Mouse (Mus musculus) E14TG2a.4 (cell line): ENCODE measurements around the gene Pla2g6.

Experiments used
- H3K27me3 ChIP-seq: 2 replicates; pipeline ENCODE4 v1.6.1; 2014; ENCODE audit warnings: low read length, control low read depth; ENCODE audit not compliant: insufficient read depth
- H3K36me3 ChIP-seq: 2 replicates; pipeline ENCODE4 v1.6.1; 2014; ENCODE audit warnings: low read length, control low read depth; ENCODE audit not compliant: insufficient read depth
- H3K4me1 ChIP-seq: replicated peaks from 2 replicates; pipeline ENCODE4 v1.6.1; 2014; ENCODE audit warnings: low read depth, low read length, control low read depth
- H3K4me3 ChIP-seq: replicated peaks from 2 replicates; pipeline ENCODE4 v1.5.1; 2014; ENCODE audit warnings: mild to moderate bottlenecking, low read length
- H3K9me3 ChIP-seq: 2 replicates; pipeline ENCODE4 v1.6.1; 2014; ENCODE audit warnings: low read length, control low read depth
- CTCF ChIP-seq: conservative IDR thresholded peaks from 2 replicates; pipeline ENCODE4 v1.5.1; 2014; ENCODE audit warnings: low read length
- NANOG ChIP-seq: IDR thresholded peaks from 2 replicates; pipeline ENCODE4 v1.6.1; 2014; ENCODE audit warnings: borderline replicate concordance, low read length, mixed read lengths
- POU5F1 ChIP-seq: IDR thresholded peaks from 2 replicates; pipeline ENCODE4 v1.6.1; 2014; ENCODE audit warnings: low read length, borderline replicate concordance

Pla2g6 gene

GRCm38 (mm10) chr15:79329979-79330363 is 1.8 kb upstream of the Pla2g6 start:
- H3K4me1 ChIP-seq: peaks cover 80% of the 10 kb centered on the region
- H3K27me3 ChIP-seq: no peaks in the 10 kb centered on the region
- H3K36me3 ChIP-seq: peaks cover 4% of the 10 kb centered on the region
- H3K4me3 ChIP-seq: no peak overlapping the region
- H3K9me3 ChIP-seq: no peaks in the 10 kb centered on the region
- no peak for TF ChIP-seq POU5F1
- no peak for TF ChIP-seq NANOG
- TF ChIP-seq CTCF: no peak

GRCm38 (mm10) chr15:79329346-79329978 is 1.3 kb upstream of the Pla2g6 start:
- H3K27me3 ChIP-seq: no peaks in the 10 kb centered on the region
- H3K9me3 ChIP-seq: no peaks in the 10 kb centered on the region
- H3K4me3 ChIP-seq: no peak overlapping the region
- H3K36me3 ChIP-seq: peaks cover 9% of the 10 kb centered on the region
- TF ChIP-seq NANOG (no peak), POU5F1 (no peak), CTCF (no peak)
- peaks cover 80% of the 10 kb centered on the region for H3K4me1 ChIP-seq

GRCm38 (mm10) chr15:79328939-79329275 is 717 bp upstream of the Pla2g6 start:
- TF ChIP-seq NANOG: no peak
- TF ChIP-seq POU5F1: no peak
- TF ChIP-seq CTCF: no peak
- Histone ChIP-seq H3K36me3 (peaks cover 14% of the 10 kb centered on the region), H3K4me1 (peaks cover 80% of the 10 kb centered on the region), H3K27me3 (no peaks in the 10 kb centered on the region), H3K9me3 (no peaks in the 10 kb centered on the region), H3K4me3 (peak overlapping the region; percentile 68)

GRCm38 (mm10) chr15:79326971-79327961 is 924 bp downstream of the Pla2g6 start:
- no peaks in the 10 kb centered on the region for H3K27me3 ChIP-seq
- TF ChIP-seq NANOG: no peak
- TF ChIP-seq POU5F1: no peak
- no peak for TF ChIP-seq CTCF
- H3K4me3 ChIP-seq: peak overlapping the region; percentile 88
- H3K9me3 ChIP-seq: no peaks in the 10 kb centered on the region
- peaks cover 83% of the 10 kb centered on the region for H3K4me1 ChIP-seq
- peaks cover 29% of the 10 kb centered on the region for H3K36me3 ChIP-seq

GRCm38 (mm10) chr15:79326264-79326663 is 1.9 kb downstream of the Pla2g6 start:
- H3K9me3 ChIP-seq: no peaks in the 10 kb centered on the region
- H3K36me3 ChIP-seq: peaks cover 34% of the 10 kb centered on the region
- no peaks in the 10 kb centered on the region for H3K27me3 ChIP-seq
- TF ChIP-seq CTCF (no peak), POU5F1 (no peak), NANOG (no peak)
- peak overlapping the region; percentile 88 for H3K4me3 ChIP-seq
- peaks cover 77% of the 10 kb centered on the region for H3K4me1 ChIP-seq

- TF ChIP-seq NANOG: no peak
- no peak for TF ChIP-seq CTCF
- no peak for TF ChIP-seq POU5F1
- Histone ChIP-seq H3K36me3 (peaks cover 34% of the 10 kb centered on the region), H3K27me3 (no peaks in the 10 kb centered on the region), H3K9me3 (no peaks in the 10 kb centered on the region), H3K4me1 (peaks cover 71% of the 10 kb centered on the region), H3K4me3 (peak overlapping the region; percentile 10; the same call in 1 of the 2 replicates)
These were observed 2.4 kb downstream of the Pla2g6 start for GRCm38 (mm10) chr15:79325742-79326141.

- Histone ChIP-seq H3K9me3 (no peaks in the 10 kb centered on the region), H3K4me1 (peaks cover 74% of the 10 kb centered on the region), H3K36me3 (peaks cover 45% of the 10 kb centered on the region), H3K27me3 (no peaks in the 10 kb centered on the region), H3K4me3 (0 out of 2 replicates have a peak overlapping the region, but pooled peaks have one; percentile 7)
- TF ChIP-seq NANOG: no peak
- no peak for TF ChIP-seq POU5F1
- TF ChIP-seq CTCF: no peak
These were observed 3.8 kb downstream of the Pla2g6 start for GRCm38 (mm10) chr15:79324373-79324772.

- Histone ChIP-seq H3K4me3 (no peak overlapping the region), H3K9me3 (no peaks in the 10 kb centered on the region), H3K36me3 (peaks cover 51% of the 10 kb centered on the region), H3K4me1 (peaks cover 71% of the 10 kb centered on the region), H3K27me3 (no peaks in the 10 kb centered on the region)
- TF ChIP-seq NANOG (no peak), POU5F1 (no peak), CTCF (no peak)
These were observed 4.4 kb downstream of the Pla2g6 start for GRCm38 (mm10) chr15:79323791-79324155.
